Mouse (Mus musculus): ENCODE results near the gene Rnf149.
A peak's percentile ranks its signal among the peaks of the same experiment; 100 is the strongest.
"Not testable (repeated sequence)": the region's sequence is repeated elsewhere in the genome, so short reads cannot be mapped to it uniquely, and the experiment has no call there.

Gene Rnf149

GRCm38 (mm10) chr1:39577253-39577705 lies at the start of gene Rnf149:
Gene Rnf149, minus strand, starts transcription at chr1:39577405.
- DNase-seq (ENCODE audit: low spot score) = peak; percentile 97

GRCm38 (mm10) chr1:39625491-39625890 lies 48.3 kb upstream of the Rnf149 start:
- no peak for DNase-seq (ENCODE audit: low spot score)

- no peak for DNase-seq (ENCODE audit: low spot score)
These were observed 46.5 kb upstream of the Rnf149 start for GRCm38 (mm10) chr1:39623729-39624128.

DNA sequence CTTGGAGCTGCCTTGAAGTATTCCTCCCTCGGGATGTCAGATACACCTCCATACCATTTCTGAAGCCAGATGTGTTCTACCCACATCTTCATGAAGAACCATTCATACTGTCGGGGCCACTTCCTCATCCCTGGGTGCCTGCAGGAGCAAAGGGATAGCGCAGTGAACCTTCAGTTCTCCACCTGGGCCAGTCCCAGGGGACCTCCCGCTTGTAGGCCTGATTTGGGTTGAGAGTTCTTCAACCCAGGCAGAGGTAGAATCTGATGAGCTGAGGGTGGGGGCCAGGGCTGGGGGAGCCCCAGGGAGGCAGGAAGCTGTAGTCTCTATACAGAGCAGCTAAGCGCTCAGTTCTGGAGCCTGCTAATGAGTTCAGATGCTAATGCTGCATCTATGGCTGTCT lies 45.9 kb upstream of the Rnf149 start:
- DNase-seq (ENCODE audit: low spot score) = no peak

DNA sequence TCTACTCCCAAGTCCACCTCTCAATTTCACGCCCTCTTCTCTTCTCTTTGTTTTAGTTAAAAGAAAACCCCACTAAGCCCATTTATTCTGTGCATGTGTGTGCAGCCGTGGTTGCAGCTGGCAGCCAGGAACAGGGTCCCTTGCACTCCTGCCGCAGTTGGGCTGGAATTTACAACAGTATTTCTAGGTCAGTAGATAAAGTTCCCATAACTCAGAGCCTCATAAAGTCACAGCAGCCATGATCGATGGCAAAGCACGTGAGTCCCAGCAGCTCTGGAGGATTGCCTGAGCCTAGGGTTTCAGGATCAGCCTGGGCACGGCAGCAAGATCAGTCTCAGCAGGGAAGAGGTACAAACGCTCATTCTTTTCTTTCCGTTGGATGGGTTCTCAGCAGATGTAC lies 41.3 kb upstream of the Rnf149 start:
- DNase-seq (ENCODE audit: low spot score) = no peak

DNA sequence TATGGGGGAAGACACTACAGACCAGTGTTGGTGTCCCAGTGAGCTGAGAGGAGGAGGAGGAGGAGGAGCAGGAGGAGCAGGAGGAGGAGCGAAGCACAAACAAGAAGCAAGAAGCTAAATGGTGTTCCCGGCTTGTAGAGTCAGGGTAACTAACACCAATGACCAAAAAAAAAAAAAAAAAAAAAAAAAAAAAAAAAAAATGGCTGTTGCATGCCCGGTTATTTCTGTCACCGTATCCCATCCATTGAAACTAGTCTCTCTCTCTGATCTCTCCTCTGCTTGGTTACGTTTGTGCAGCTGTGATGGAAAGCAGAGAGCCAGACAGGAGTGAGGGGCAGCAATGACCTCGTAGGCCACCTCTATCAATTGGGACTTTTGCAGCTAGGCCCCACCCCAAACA lies 38.3 kb upstream of the Rnf149 start:
- no peak for DNase-seq (ENCODE audit: low spot score)

DNA sequence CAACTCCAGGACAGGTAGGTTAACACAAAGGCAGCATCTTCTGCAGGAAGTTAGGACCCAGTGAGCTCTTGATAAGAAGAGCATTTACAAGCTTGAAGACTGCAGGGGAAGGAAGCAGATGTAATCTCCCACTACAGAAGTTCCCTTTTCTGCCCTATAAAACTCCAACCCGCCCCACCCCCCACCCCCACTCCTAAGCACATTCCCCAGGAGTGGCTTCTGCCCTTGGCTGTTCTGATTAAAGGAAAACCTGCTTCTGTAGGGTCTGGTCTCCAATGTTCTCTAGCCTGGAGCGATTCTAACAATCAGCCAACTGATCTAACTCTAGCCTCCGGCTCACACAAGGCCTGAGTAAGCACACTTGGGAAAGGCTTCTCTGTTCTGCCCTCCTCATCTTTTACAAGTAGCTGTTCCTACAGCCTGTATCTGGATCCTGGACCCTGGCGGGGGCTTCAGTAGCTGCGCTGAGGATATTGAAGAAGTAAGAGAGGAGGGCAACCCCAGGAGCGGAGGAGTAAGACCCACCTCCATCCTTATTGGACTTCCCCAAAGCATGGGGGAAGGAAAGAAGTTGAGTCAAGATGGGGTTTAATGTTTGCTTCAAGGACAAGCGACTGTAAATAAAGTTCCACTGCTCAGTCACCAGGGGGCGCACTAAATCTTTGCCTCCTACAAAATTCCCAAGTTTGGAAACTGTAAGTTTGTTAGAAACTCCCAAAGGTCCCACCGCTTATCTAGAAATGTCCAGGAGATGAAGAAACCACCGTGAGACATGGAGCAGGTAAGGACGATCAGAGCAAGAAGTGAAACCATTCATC lies 37.5 kb upstream of the Rnf149 start:
- DNase-seq (ENCODE audit: low spot score) = peak; percentile 68

GRCm38 (mm10) chr1:39613061-39613460 lies 35.9 kb upstream of the Rnf149 start:
- DNase-seq (ENCODE audit: low spot score) = no peak

- DNase-seq (ENCODE audit: low spot score) = no peak
These were observed 35.3 kb upstream of the Rnf149 start for GRCm38 (mm10) chr1:39612491-39612890.

- DNase-seq (ENCODE audit: low spot score) = no peak
These were observed 31.3 kb upstream of the Rnf149 start for GRCm38 (mm10) chr1:39608534-39608933.

DNA sequence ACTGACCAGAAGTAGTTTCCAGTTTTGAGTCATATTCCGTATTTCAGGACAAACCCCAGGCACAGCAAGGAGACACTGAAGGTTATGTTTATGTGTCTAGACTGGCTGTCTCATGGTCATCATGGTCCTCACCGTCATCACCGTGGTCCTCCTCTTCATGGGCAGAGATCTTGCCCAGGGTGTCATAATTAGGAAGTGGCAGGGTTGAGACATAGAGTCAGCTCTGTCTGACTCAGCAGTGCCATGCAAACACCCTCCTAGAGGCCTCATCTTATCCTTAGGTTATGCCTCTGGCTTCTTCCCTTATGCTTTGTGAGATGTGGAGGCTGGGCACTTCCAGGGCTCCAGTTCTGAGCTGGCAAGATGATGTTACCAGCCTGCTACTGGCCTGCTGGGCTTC lies 25.3 kb upstream of the Rnf149 start:
- no peak for DNase-seq (ENCODE audit: low spot score)

DNA sequence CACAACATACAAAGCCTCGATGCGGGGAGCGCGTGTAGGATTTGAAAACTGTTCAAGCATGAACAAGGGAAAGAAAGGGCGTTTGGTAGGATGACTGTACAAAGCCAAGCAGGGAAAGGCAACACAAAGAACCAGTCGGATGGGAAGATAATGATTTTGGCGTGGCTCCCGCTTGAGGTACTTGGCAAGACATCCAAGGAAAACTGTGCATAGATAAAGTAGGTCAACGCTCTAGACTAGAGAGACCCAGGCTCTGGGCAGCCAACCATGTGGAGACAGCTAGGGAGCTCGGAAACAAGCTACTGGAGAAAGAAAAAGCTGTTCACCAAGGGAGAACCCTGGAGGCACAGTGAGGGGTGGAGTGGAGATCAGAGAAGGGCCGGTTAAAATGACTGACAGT lies 21.5 kb upstream of the Rnf149 start:
- DNase-seq (ENCODE audit: low spot score) = peak; percentile 39

- not testable (repeated sequence) for DNase-seq (ENCODE audit: low spot score)
These were observed 19.9 kb upstream of the Rnf149 start for GRCm38 (mm10) chr1:39597135-39597534.

- no peak for DNase-seq (ENCODE audit: low spot score)
These were observed 16.6 kb upstream of the Rnf149 start for GRCm38 (mm10) chr1:39593836-39594235.

DNA sequence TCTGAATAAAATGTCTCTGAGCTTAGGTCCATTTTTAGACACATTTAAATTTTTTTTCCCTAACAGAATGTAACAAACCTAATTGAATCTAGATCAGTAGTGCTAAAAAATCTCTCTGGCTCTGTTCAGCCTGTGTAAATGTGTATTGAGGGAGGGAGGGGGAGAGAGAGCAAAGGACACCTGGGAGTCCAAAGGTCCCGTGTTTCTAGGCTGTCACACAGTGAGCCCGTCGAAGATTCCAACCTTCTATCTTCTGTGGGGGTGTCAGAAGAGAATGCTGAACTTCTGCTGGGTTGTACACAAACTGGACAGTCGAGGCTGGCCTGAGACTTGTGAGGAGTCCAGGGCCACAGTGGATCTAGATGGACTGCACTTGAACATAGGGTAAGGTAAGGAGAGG lies 14.9 kb upstream of the Rnf149 start:
- DNase-seq (ENCODE audit: low spot score) = no peak

- DNase-seq (ENCODE audit: low spot score) = not testable (repeated sequence)
These were observed 14.4 kb upstream of the Rnf149 start for GRCm38 (mm10) chr1:39591557-39591956.

DNA sequence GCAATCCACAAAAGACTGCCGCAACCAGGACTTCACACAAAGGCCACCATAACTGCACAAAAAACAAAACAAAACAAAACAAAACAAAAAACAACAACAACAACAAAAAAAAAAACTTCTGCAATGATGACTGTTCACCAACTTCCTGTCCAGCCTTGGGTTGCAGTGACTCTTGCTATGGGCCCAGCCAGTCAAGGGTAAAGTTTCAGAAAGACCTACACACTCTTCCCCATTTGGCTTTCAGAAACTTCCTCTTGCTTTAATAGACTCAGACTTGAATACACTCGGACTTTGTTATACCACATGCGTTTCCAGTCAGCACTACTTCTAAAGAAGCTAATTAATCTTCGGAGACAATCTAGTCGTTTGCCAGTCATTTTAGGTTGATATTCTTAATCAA lies 13.0 kb upstream of the Rnf149 start:
- no peak for DNase-seq (ENCODE audit: low spot score)

DNA sequence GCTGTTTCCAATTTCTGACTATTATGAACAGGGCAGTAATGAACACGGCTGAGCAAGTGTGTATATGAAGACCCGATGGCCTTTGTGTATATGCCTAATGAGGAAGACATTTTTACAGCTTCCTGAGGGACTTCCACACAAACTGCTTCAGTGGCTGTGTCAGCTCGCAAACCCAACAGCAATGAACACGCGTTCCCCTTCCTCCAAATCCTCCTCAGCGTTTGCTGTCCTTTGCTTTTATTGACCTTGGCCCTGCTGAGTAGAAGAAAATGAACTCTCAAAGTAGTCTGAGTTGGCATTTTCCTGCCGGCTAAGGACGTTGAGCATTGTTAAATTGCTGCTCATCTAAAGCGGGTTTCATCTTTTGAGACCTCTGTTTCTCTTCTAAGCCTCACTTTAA lies 8.2 kb upstream of the Rnf149 start:
- DNase-seq (ENCODE audit: low spot score) = no peak

GRCm38 (mm10) chr1:39583173-39583572 lies 6.0 kb upstream of the Rnf149 start:
- no peak for DNase-seq (ENCODE audit: low spot score)

DNA sequence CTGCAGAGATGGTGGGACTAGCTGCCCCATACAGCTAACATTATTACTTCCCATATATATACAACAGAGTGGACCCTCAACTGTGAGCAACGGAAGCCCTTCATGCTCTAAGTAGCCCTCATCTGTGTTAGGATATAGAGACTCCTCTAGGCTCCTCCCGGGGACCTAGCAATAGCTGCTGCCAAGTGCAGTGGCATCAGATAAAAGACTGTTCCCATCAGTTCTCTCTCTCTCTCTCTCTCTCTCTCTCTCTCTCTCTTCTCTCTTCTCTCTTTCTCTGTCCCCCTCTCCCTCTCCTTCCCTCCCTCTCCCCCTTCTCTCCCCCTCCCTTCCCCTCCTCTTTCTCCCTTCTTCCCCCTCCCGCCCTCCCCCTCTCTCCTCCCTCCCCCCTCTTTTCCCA lies 4.0 kb upstream of the Rnf149 start:
- no peak for DNase-seq (ENCODE audit: low spot score)

DNA sequence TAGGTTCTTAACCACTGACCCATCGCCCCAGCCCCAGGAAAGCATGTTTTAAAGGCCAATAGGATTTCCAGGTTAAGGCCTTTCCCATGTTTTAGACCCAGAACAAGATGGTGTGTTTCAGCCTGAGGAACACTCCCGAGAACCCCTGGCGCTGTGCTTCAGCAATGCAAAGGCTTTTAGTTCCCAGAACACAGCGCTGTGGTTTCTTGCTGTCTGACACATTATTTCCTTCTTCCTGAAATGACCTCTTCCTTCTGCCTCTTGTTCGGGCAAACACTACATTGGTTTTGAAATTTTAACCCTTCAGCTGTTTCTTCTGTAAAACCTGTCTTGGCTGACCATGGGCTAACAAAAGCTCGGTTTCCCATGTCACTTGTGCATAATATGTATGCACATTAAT lies 1.9 kb upstream of the Rnf149 start:
- no peak for DNase-seq (ENCODE audit: low spot score)

DNA sequence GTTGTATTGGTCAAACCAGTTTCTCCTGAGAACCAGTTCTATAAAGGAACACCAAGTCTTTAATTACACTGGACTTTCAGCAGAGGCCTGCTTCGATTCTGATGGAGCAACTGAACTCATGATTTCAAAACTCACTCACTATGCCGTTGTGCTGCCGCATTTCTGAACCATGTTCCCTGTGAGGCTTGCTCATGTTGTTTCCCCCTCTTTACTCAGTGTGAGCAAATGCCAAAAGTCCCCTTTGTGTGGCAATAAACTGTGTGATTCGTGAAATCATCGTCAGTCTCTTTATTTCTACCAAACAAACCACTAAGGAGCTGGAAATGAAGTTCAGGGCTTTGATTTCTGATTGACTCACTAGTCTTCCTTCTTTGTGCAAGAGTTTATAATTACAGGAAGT lies 1.2 kb upstream of the Rnf149 start:
- DNase-seq (ENCODE audit: low spot score) = no peak

GRCm38 (mm10) chr1:39576431-39577243 lies 568 bp downstream of the Rnf149 start:
- DNase-seq (ENCODE audit: low spot score) = peak; percentile 54

Measured in urinary bladder, postnatal 14 days (tissue).